Mouse (Mus musculus): Measurements from ENCODE around the gene Stpg1.

- TF ChIP-seq CTCF (IDR thresholded peaks at IDR 0.05; ENCODE audit: low read depth), result no peak
- no peak for TF ChIP-seq EP300 (IDR thresholded peaks at IDR 0.05; ENCODE audit: low read depth)
These were observed 75.8 kb downstream of the Stpg1 start for GRCm38 (mm10) chr4:135570152-135571036.

All from heart, postnatal 0 days (tissue).